Mouse (Mus musculus) heart, postnatal 0 days (tissue): ENCODE results near the gene Slc25a25. TPM values are rescaled to one million over a fixed set of nuclear protein-coding genes. Genes with fewer than 3 reads are reported as not detected.
"Not testable (repeated sequence)": the region's sequence is repeated elsewhere in the genome, so short reads cannot be mapped to it uniquely, and the experiment has no call there.

Source experiments
- ATAC-seq: fragments of 200-750 bp; cut with Nextera tagmentation; 2 replicates; pipeline ENCODE4 v1.8.0; 2017; ENCODE audit warnings: low read depth, moderate number of reproducible peaks, moderate library complexity; ENCODE audit not compliant: insufficient read depth
- DNase-seq: peaks from one replicate; pipeline ENCODE4 v3.0.0-alpha.2; 2016; ENCODE audit warnings: low spot score
- H3K27ac ChIP-seq: fragments of 300-500 bp; sonication (generic); 2 replicates; pipeline ENCODE4 v1.5.1; 2014; ENCODE audit warnings: low read depth, mild to moderate bottlenecking
- H3K27me3 ChIP-seq: fragments of 300-500 bp; sonication (generic); 2 replicates; pipeline ENCODE4 v1.6.1; 2014; ENCODE audit warnings: low read length, mixed read lengths; ENCODE audit not compliant: control insufficient read depth, insufficient read depth
- H3K36me3 ChIP-seq: fragments of 300-500 bp; sonication (generic); replicated peaks from 2 replicates; pipeline ENCODE4 v1.6.1; 2014; ENCODE audit warnings: low read length, mixed read lengths; ENCODE audit not compliant: control insufficient read depth, insufficient read depth
- H3K4me1 ChIP-seq: fragments of 300-500 bp; sonication (generic); 2 replicates; pipeline ENCODE4 v1.6.1; 2014; ENCODE audit warnings: antibody characterized with exemption; ENCODE audit not compliant: control insufficient read depth, insufficient read depth
- H3K4me2 ChIP-seq: fragments of 300-500 bp; sonication (generic); 2 replicates; pipeline ENCODE4 v1.6.1; 2014; ENCODE audit warnings: low read depth, mild to moderate bottlenecking, low read length, moderate library complexity
- H3K4me3 ChIP-seq: fragments of 300-500 bp; sonication (generic); 2 replicates; pipeline ENCODE4 v1.5.1; 2014; ENCODE audit warnings: low read depth, low read length
- H3K9ac ChIP-seq: fragments of 300-500 bp; sonication (generic); replicated peaks from 2 replicates; pipeline ENCODE4 v1.6.1; 2014; ENCODE audit warnings: low read depth, low read length, mixed read lengths
- H3K9me3 ChIP-seq: fragments of 300-500 bp; sonication (generic); replicated peaks from 2 replicates; pipeline ENCODE4 v1.6.1; 2016; ENCODE audit warnings: low read length; ENCODE audit not compliant: control insufficient read depth
- CTCF ChIP-seq: IDR thresholded peaks from 2 replicates; pipeline ENCODE4 v1.5.1; 2016; ENCODE audit warnings: antibody characterized with exemption, control low read depth, low read depth
- EP300 ChIP-seq: IDR thresholded peaks from 2 replicates; pipeline ENCODE4 v1.6.1; 2016; ENCODE audit warnings: antibody characterized with exemption, low read depth
- WGBS: fragments of 180-500 bp; shearing (Covaris S2); extraction: QIAGEN DNeasy Blood & Tissue Kit; methylation state at CpG from one replicate; pipeline ENCODE4 v1.1.7; 2014; 5-methylcytosine and 5-hydroxymethylcytosine counted together
- polyA plus RNA-seq: library from polyadenylated mRNA; unstranded; fragments of >200 nt; fragmentation: Nextera tagmentation; extraction: Ambion mirVana; gene quantifications from 2 replicates; pipeline ENCODE4 v1.2.1, GENCODE M21; 2015
- total RNA-seq: library from RNA; depleted of rRNA; stranded (reverse); fragments of >200 nt; gene quantifications from 2 replicates; pipeline ENCODE4 v1.2.3, GENCODE M21; 2014; ENCODE audit warnings: low replicate concordance

Slc25a25 gene
- total and polyA plus RNA-seq, 2 experiments from 2014 or later, result 6.6 to 12.5 TPM

GRCm38 (mm10) chr2:32486155-32486554 lies 34.9 kb upstream of the Slc25a25 start:
- H3K4me3 ChIP-seq, result no peak overlapping the region
- no peak for TF ChIP-seq CTCF
- no peak for TF ChIP-seq EP300
- 42% methylated on average over 9 of the region's 9 CpGs for WGBS
- H3K4me1 ChIP-seq, result 0 out of 2 replicates have a peak, but pooled peaks cover 5% of the 10 kb centered on the region
- no peak for DNase-seq
- 0 out of 2 replicates have a peak, but pooled peaks cover 3% of the 10 kb centered on the region for H3K27me3 ChIP-seq
- no peaks in the 10 kb centered on the region for H3K36me3 ChIP-seq
- H3K9me3 ChIP-seq, result no peaks in the 10 kb centered on the region
- no peak overlapping the region for H3K9ac ChIP-seq
- no peak overlapping the region for H3K27ac ChIP-seq
- H3K4me2 ChIP-seq, result no peak overlapping the region
- no peak for ATAC-seq

- TF ChIP-seq CTCF (no peak), EP300 (no peak)
- H3K9ac ChIP-seq, result no peak overlapping the region
Measured at GRCm38 (mm10) chr2:32485751-32486150, 34.5 kb upstream of the Slc25a25 start.

GRCm38 (mm10) chr2:32484933-32485332 lies 33.7 kb upstream of the Slc25a25 start:
- DNase-seq (no peak), ATAC-seq (no peak)
- TF ChIP-seq EP300 (no peak), CTCF (no peak)
- H3K4me3 ChIP-seq, result no peak overlapping the region
- 88% methylated on average over 6 of the region's 6 CpGs for WGBS
- H3K9ac ChIP-seq, result no peak overlapping the region
- 0 out of 2 replicates have a peak, but pooled peaks cover 3% of the 10 kb centered on the region for H3K27me3 ChIP-seq
- no peaks in the 10 kb centered on the region for H3K9me3 ChIP-seq
- no peaks in the 10 kb centered on the region for H3K36me3 ChIP-seq
- H3K4me2 ChIP-seq, result no peak overlapping the region
- no peak overlapping the region for H3K27ac ChIP-seq
- 0 out of 2 replicates have a peak, but pooled peaks cover 5% of the 10 kb centered on the region for H3K4me1 ChIP-seq

More at GRCm38 (mm10) chr2:32485751-32486150, 34.5 kb upstream of the Slc25a25 start:
- no peaks in the 10 kb centered on the region for H3K9me3 ChIP-seq
- 0 out of 2 replicates have a peak, but pooled peaks cover 5% of the 10 kb centered on the region for H3K4me1 ChIP-seq
- H3K4me3 ChIP-seq, result no peak overlapping the region
- 82% methylated on average over 4 of the region's 4 CpGs for WGBS
- no peak overlapping the region for H3K4me2 ChIP-seq
- no peak overlapping the region for H3K27ac ChIP-seq
- H3K36me3 ChIP-seq, result no peaks in the 10 kb centered on the region
- H3K27me3 ChIP-seq, result 0 out of 2 replicates have a peak, but pooled peaks cover 3% of the 10 kb centered on the region
- DNase-seq (no peak), ATAC-seq (no peak)

GRCm38 (mm10) chr2:32483179-32483875 lies 32.1 kb upstream of the Slc25a25 start:
- 78% methylated on average over 9 of the region's 9 CpGs for WGBS
- no peak overlapping the region for H3K4me3 ChIP-seq
- 0 out of 2 replicates have a peak, but pooled peaks cover 5% of the 10 kb centered on the region for H3K4me1 ChIP-seq
- ATAC-seq (no peak), DNase-seq (no peak)
- no peak overlapping the region for H3K4me2 ChIP-seq
- H3K9ac ChIP-seq, result no peak overlapping the region
- no peaks in the 10 kb centered on the region for H3K36me3 ChIP-seq
- 0 out of 2 replicates have a peak, but pooled peaks cover 4% of the 10 kb centered on the region for H3K9me3 ChIP-seq
- TF ChIP-seq CTCF, result peak; percentile 9; the same call in 1 of the 2 replicates
- TF ChIP-seq EP300, result no peak
- no peaks in the 10 kb centered on the region for H3K27me3 ChIP-seq
- no peak overlapping the region for H3K27ac ChIP-seq

GRCm38 (mm10) chr2:32482351-32482750 lies 31.1 kb upstream of the Slc25a25 start:
- Histone ChIP-seq H3K9ac (no peak overlapping the region), H3K27me3 (no peaks in the 10 kb centered on the region), H3K9me3 (0 out of 2 replicates have a peak, but pooled peaks cover 4% of the 10 kb centered on the region), H3K36me3 (no peaks in the 10 kb centered on the region), H3K4me3 (no peak overlapping the region), H3K4me1 (0 out of 2 replicates have a peak, but pooled peaks cover 5% of the 10 kb centered on the region), H3K27ac (no peak overlapping the region), H3K4me2 (no peak overlapping the region)
- DNase-seq, result no peak
- ATAC-seq, result no peak
- TF ChIP-seq CTCF (no peak), EP300 (no peak)
- WGBS, result 86% methylated on average over 8 of the region's 8 CpGs

- not testable (repeated sequence) for H3K9ac ChIP-seq, H3K4me3 ChIP-seq, ATAC-seq, DNase-seq, H3K27ac ChIP-seq, H3K4me1 ChIP-seq, H3K9me3 ChIP-seq, H3K27me3 ChIP-seq, H3K4me2 ChIP-seq, H3K36me3 ChIP-seq
- WGBS, result 85% methylated on average over 3 of the region's 9 CpGs
Measured at GRCm38 (mm10) chr2:32475361-32475760, 24.1 kb upstream of the Slc25a25 start.
